Mouse (Mus musculus) large intestine, adult 2 months (tissue): ENCODE results near the gene Srp54a. TPM values are rescaled to one million over a fixed set of nuclear protein-coding genes. Genes with fewer than 3 reads are reported as not detected.
"Not testable (repeated sequence)": the region's sequence is repeated elsewhere in the genome, so short reads cannot be mapped to it uniquely, and the experiment has no call there.

Experiments used
- DNase-seq: peaks from one replicate; pipeline ENCODE4 v3.0.0-alpha.2; 2012; ENCODE audit warnings: low read depth, low spot score
- WGBS: fragments of 180-500 bp; shearing (Covaris S2); methylation state at CpG from one replicate; pipeline ENCODE4 v1.1.7; 2018; 5-methylcytosine and 5-hydroxymethylcytosine counted together
- polyA plus RNA-seq: library from polyadenylated mRNA; depleted of rRNA; stranded (reverse); fragments of >200 nt; gene quantifications from 2 replicates; pipeline ENCODE4 v1.2.3, GENCODE M21; 2012; rRNA removed

Srp54a gene
- polyA plus RNA-seq, result 7.8 and 13.0 TPM in 2 replicates

GRCm38 (mm10) chr12:55079726-55080600 is at the start of gene Srp54a, which contains the start of gene 2700097O09Rik:
Srp54a (plus strand) TSS chr12:55080262.
2700097O09Rik (minus strand) TSS chr12:55080110.
- peak; percentile 65 for DNase-seq
- WGBS, result under 1% methylated on average over 60 of the region's 60 CpGs

- DNase-seq, result no peak
These were observed 39.1 kb upstream of the Srp54a start for GRCm38 (mm10) chr12:55041011-55041410.

GRCm38 (mm10) chr12:55049731-55050353 is 30.2 kb upstream of the Srp54a start:
- no peak for DNase-seq
- WGBS, result 89% methylated on average over 8 of the region's 8 CpGs

More at GRCm38 (mm10) chr12:55041011-55041410, 39.1 kb upstream of the Srp54a start:
- 74% methylated on average over 15 of the region's 15 CpGs for WGBS

GRCm38 (mm10) chr12:55051210-55052173 is 28.6 kb upstream of the Srp54a start:
- 88% methylated on average over 8 of the region's 8 CpGs for WGBS
- DNase-seq, result no peak

GRCm38 (mm10) chr12:55053267-55053666 is 26.8 kb upstream of the Srp54a start:
- 92% methylated on average over 7 of the region's 7 CpGs for WGBS
- DNase-seq, result no peak

GRCm38 (mm10) chr12:55054551-55055241 is 25.4 kb upstream of the Srp54a start:
- no peak for DNase-seq

GRCm38 (mm10) chr12:55056703-55057102 is 23.4 kb upstream of the Srp54a start:
- 43% methylated on average over 2 of the region's 2 CpGs for WGBS
- DNase-seq, result no peak

More at GRCm38 (mm10) chr12:55054551-55055241, 25.4 kb upstream of the Srp54a start:
- WGBS, result 60% methylated on average over 2 of the region's 2 CpGs

- 69% methylated on average over 6 of the region's 6 CpGs for WGBS
- no peak for DNase-seq
These were observed 21.0 kb upstream of the Srp54a start for GRCm38 (mm10) chr12:55058865-55059615.

GRCm38 (mm10) chr12:55059812-55060211 is 20.2 kb upstream of the Srp54a start:
- 33% methylated on average over 3 of the region's 3 CpGs for WGBS
- DNase-seq, result no peak

GRCm38 (mm10) chr12:55060212-55060898 is 19.7 kb upstream of the Srp54a start:
- no peak for DNase-seq
- 66% methylated on average over 6 of the region's 6 CpGs for WGBS

- 59% methylated on average over 10 of the region's 10 CpGs for WGBS
- DNase-seq, result no peak
These were observed 19.1 kb upstream of the Srp54a start for GRCm38 (mm10) chr12:55061006-55061405.

GRCm38 (mm10) chr12:55062141-55062540 is 17.9 kb upstream of the Srp54a start:
- 61% methylated on average over 1 of the region's 1 CpGs for WGBS
- DNase-seq, result no peak

GRCm38 (mm10) chr12:55072495-55072894 is 7.6 kb upstream of the Srp54a start:
- WGBS, result 72% methylated on average over 4 of the region's 4 CpGs

GRCm38 (mm10) chr12:55073686-55074085 is 6.4 kb upstream of the Srp54a start:
- no peak for DNase-seq
- WGBS, result 94% methylated on average over 7 of the region's 7 CpGs

More at GRCm38 (mm10) chr12:55072495-55072894, 7.6 kb upstream of the Srp54a start:
- DNase-seq, result no peak

- WGBS, result 97% methylated on average over 2 of the region's 2 CpGs
- DNase-seq, result no peak
These were observed 4.8 kb upstream of the Srp54a start for GRCm38 (mm10) chr12:55075296-55075695.

- DNase-seq, result not testable (repeated sequence)
- WGBS, result 15% methylated on average over 2 of the region's 2 CpGs
These were observed 1.4 kb upstream of the Srp54a start for GRCm38 (mm10) chr12:55078706-55079105.

GRCm38 (mm10) chr12:55080601-55080942 is 510 bp downstream of the Srp54a start:
- DNase-seq, result not testable (repeated sequence)
- WGBS, result under 1% methylated on average over 25 of the region's 25 CpGs

GRCm38 (mm10) chr12:55092127-55092526 is 12.1 kb downstream of the Srp54a start:
- DNase-seq, result not testable (repeated sequence)
- 74% methylated on average over 2 of the region's 7 CpGs for WGBS
